22 mouse cellular contexts compared by ENCODE assay signal in genomic region chr3:24690162-24690915, GRCm38 (mm10).
DNase-seq lines count a peak whose midpoint lies in the region; ATAC-seq and TF ChIP-seq lines count a peak whose summit lies in the region.
"Had no signal": no experiment of that assay in that cellular context is flagged by ENCODE, and none has a peak within 500 bp of the region (broad histone marks: within the 10 kb centered on the region; RNA-seq: fewer than 3 reads in every experiment).

No protein-coding gene starts in this region.

- no peaks in the 10 kb centered on the region for H3K9me3 ChIP-seq in liver, embryonic 11.5 days (ENCODE audit: control insufficient read depth, low read length)
- no peaks in the 10 kb centered on the region for H3K9me3 ChIP-seq in hindbrain, embryonic 12.5 days (replicated peaks)
- H3K9me3 ChIP-seq: heart, embryonic 12.5 days; limb, embryonic 13.5 days; neural tube, embryonic 15.5 days had no signal

- TF ChIP-seq POLR2A in liver, adult 2 months (IDR thresholded peaks at IDR 0.05; ENCODE audit: extremely low read depth, insufficient read depth, low read length) = no peak
- TF ChIP-seq POLR2A in embryonic fibroblast, embryonic 13.5 days (IDR thresholded peaks at IDR 0.05; ENCODE audit: low read depth, low read length) = no peak

- no peak overlapping the region for H3K9ac ChIP-seq in liver, adult 2 months (ENCODE audit: low read depth, low read length)
- H3K9ac ChIP-seq in liver, embryonic 11.5 days (ENCODE audit: low read depth, low read length) = no peak overlapping the region
- H3K9ac ChIP-seq in hindbrain, embryonic 12.5 days = no peak overlapping the region
- H3K9ac ChIP-seq: forebrain, postnatal 0 days; heart, embryonic 12.5 days; hindbrain, embryonic 14.5 days; limb, embryonic 13.5 days; neural tube, embryonic 15.5 days had no signal

- H3K4me3 ChIP-seq in liver, adult 2 months (ENCODE audit: insufficient read depth, low read depth, low read length) = no peak overlapping the region
- no peak overlapping the region for H3K4me3 ChIP-seq in liver, embryonic 11.5 days (ENCODE audit: low read depth, low read length)
- H3K4me3 ChIP-seq in embryonic fibroblast, embryonic 13.5 days (ENCODE audit: insufficient read depth, low read length) = no peak overlapping the region
- H3K4me3 ChIP-seq in hindbrain, embryonic 12.5 days = no peak overlapping the region
- H3K4me3 ChIP-seq: erythroblast, embryonic 14.5 days; heart, embryonic 12.5 days; limb, embryonic 13.5 days; megakaryocyte, embryonic 14.5 days; myocyte; neural tube, embryonic 15.5 days had no signal

- ATAC-seq in liver, embryonic 11.5 days (replicated peaks; ENCODE audit: low FRiP score) = no peak
- ATAC-seq in megakaryocyte, adult 5-6 weeks (ENCODE audit: poor library complexity, severe bottlenecking) = no peak
- no peak for ATAC-seq in hindbrain, embryonic 12.5 days (ENCODE audit: low FRiP score)
- ATAC-seq: forebrain, postnatal 0 days had no signal

- H3K27me3 ChIP-seq in liver, adult 2 months (ENCODE audit: control insufficient read depth, insufficient read depth, low read length) = no peaks in the 10 kb centered on the region
- H3K27me3 ChIP-seq in liver, embryonic 11.5 days (replicated peaks; ENCODE audit: control insufficient read depth, insufficient read depth, low read length) = no peaks in the 10 kb centered on the region
- H3K27me3 ChIP-seq in hindbrain, embryonic 12.5 days = no peaks in the 10 kb centered on the region
- H3K27me3 ChIP-seq: heart, embryonic 12.5 days; limb, embryonic 13.5 days; megakaryocyte, embryonic 14.5 days; neural tube, embryonic 15.5 days had no signal

- no peaks in the 10 kb centered on the region for H3K36me3 ChIP-seq in liver, adult 2 months (ENCODE audit: control insufficient read depth, insufficient read depth, low read length)
- H3K36me3 ChIP-seq in liver, embryonic 11.5 days (ENCODE audit: control insufficient read depth, insufficient read depth, low read length) = no peaks in the 10 kb centered on the region
- H3K36me3 ChIP-seq in hindbrain, embryonic 12.5 days = no peaks in the 10 kb centered on the region
- H3K36me3 ChIP-seq: heart, embryonic 12.5 days; limb, embryonic 13.5 days; neural tube, embryonic 15.5 days had no signal

- no peak overlapping the region for H3K27ac ChIP-seq in liver, adult 2 months (replicated peaks; ENCODE audit: insufficient read depth, low read depth, low read length)
- H3K27ac ChIP-seq in liver, embryonic 11.5 days (ENCODE audit: low read depth, low read length) = no peak overlapping the region
- peak overlapping the region; percentile 10; the same call in 1 of the 2 replicates for H3K27ac ChIP-seq in embryonic fibroblast, embryonic 13.5 days (ENCODE audit: insufficient read depth, low read length)
- no peak overlapping the region for H3K27ac ChIP-seq in hindbrain, embryonic 12.5 days
- H3K27ac ChIP-seq: hindbrain, embryonic 14.5 days; limb, embryonic 13.5 days; neural tube, embryonic 15.5 days had no signal

- no peak overlapping the region for H3K4me2 ChIP-seq in liver, embryonic 11.5 days
- H3K4me2 ChIP-seq in hindbrain, embryonic 12.5 days (replicated peaks) = no peak overlapping the region
- H3K4me2 ChIP-seq: heart, embryonic 12.5 days; hindbrain, embryonic 14.5 days; limb, embryonic 13.5 days; neural tube, embryonic 15.5 days had no signal

- WGBS in liver, adult 2 months = 60% methylated on average over 2 of the region's 2 CpGs
- WGBS in liver, embryonic 11.5 days = 84% methylated on average over 2 of the region's 2 CpGs
- 90% methylated on average over 2 of the region's 2 CpGs for WGBS in hindbrain, embryonic 12.5 days

- H3K4me1 ChIP-seq in liver, adult 2 months (ENCODE audit: control insufficient read depth, insufficient read depth, low read length) = no peaks in the 10 kb centered on the region
- no peaks in the 10 kb centered on the region for H3K4me1 ChIP-seq in liver, embryonic 11.5 days (replicated peaks; ENCODE audit: control insufficient read depth, insufficient read depth, low read length)
- H3K4me1 ChIP-seq in embryonic fibroblast, embryonic 13.5 days (ENCODE audit: control insufficient read depth, insufficient read depth, low read length) = peaks cover 5% of the 10 kb centered on the region
- H3K4me1 ChIP-seq in hindbrain, embryonic 12.5 days = no peaks in the 10 kb centered on the region
- H3K4me1 ChIP-seq: heart, embryonic 12.5 days; limb, embryonic 13.5 days; megakaryocyte, embryonic 14.5 days; neural tube, embryonic 15.5 days had no signal

- H3K79me2 ChIP-seq in liver, adult 2 months (ENCODE audit: control insufficient read depth, insufficient read depth, low read length) = no peaks in the 10 kb centered on the region

- no peak for TF ChIP-seq CTCF in liver, adult 2 months (IDR thresholded peaks at IDR 0.05; ENCODE audit: low read depth, low read length)
- TF ChIP-seq CTCF in embryonic fibroblast, embryonic 13.5 days (IDR thresholded peaks at IDR 0.05; ENCODE audit: borderline replicate concordance, insufficient read depth, low read length) = no peak

- peak; percentile 5 for DNase-seq in cerebellum, adult 9-11 months
- no peak for DNase-seq in cerebellum, adult 11-12 months
- DNase-seq in liver, adult 2 months (ENCODE audit: extremely low read depth, low read depth, low spot score) = peak; percentile 66
- no peak for DNase-seq in liver, embryonic 11.5 days (ENCODE audit: low spot score)
- DNase-seq in lung, postnatal 14 days = peak; percentile 7
- DNase-seq: adrenal gland, postnatal 36 days; B cell, adult 2 months; forebrain, postnatal 0 days; layer of hippocampus, postnatal 36 days; midbrain, embryonic 14.5 days; right cerebral cortex, postnatal 14 days; thymus, postnatal 36 days had no signal

Comparison
In these comparisons a context has a peak if more than half of its experiments do, and no peak if none do; other contexts are left out.
1. DNase-seq: peak in cerebellum, adult 9-11 months (single experiment), liver, adult 2 months (single experiment) and lung, postnatal 14 days (single experiment); none in cerebellum, adult 11-12 months (single experiment) and liver, embryonic 11.5 days (single experiment).